Mouse (Mus musculus) ES-E14 (cell line): Measurements from ENCODE around the gene Gpr183. TPM values are rescaled to one million over a fixed set of nuclear protein-coding genes. Genes with fewer than 3 reads are reported as not detected.

Source experiments
- DNase-seq: peaks from one replicate; pipeline ENCODE4 v3.0.0-alpha.2; 2013; ENCODE audit warnings: low read depth, low spot score
- H3K27ac ChIP-seq: 2 replicates; pipeline ENCODE4 v1.5.1; 2012; ENCODE audit warnings: low read depth, mild to moderate bottlenecking, low read length, moderate library complexity, mixed read lengths; ENCODE audit not compliant: poor library complexity, insufficient read depth, severe bottlenecking
- H3K36me3 ChIP-seq: 2 replicates; pipeline ENCODE4 v1.6.1; 2012; ENCODE audit warnings: mild to moderate bottlenecking, low read length, moderate library complexity, mixed read lengths; ENCODE audit not compliant: control insufficient read depth, poor library complexity, insufficient read depth, severe bottlenecking
- H3K4me1 ChIP-seq, 2 experiments: fragments of 150-350 bp in 1 of 2; sonication (generic) in 1 of 2; 2 replicates each; pipeline ENCODE4 v1.6.1; 2012; ENCODE audit warnings: low read length in 2 of 2, mild to moderate bottlenecking in 1 of 2, mixed read lengths in 1 of 2; ENCODE audit not compliant: control insufficient read depth in 2 of 2, insufficient read depth in 2 of 2, poor library complexity in 1 of 2
- H3K4me3 ChIP-seq, 2 experiments: fragments of 150-350 bp in 1 of 2; sonication (generic) in 1 of 2; 2 replicates each; pipeline ENCODE4 v1.5.1; 2012; ENCODE audit warnings: low read length in 2 of 2, low read depth in 1 of 2, mild to moderate bottlenecking in 1 of 2, mixed read lengths in 1 of 2; ENCODE audit not compliant: insufficient read depth in 1 of 2, poor library complexity in 1 of 2, severe bottlenecking in 1 of 2
- H3K9ac ChIP-seq: 2 replicates; pipeline ENCODE4 v1.6.1; 2012; ENCODE audit warnings: low read depth, mild to moderate bottlenecking, low read length, mixed read lengths; ENCODE audit not compliant: poor library complexity, insufficient read depth, severe bottlenecking
- H3K9me3 ChIP-seq: fragments of 150-350 bp; sonication (generic); 2 replicates; pipeline ENCODE4 v1.6.1; 2012; ENCODE audit warnings: low read depth, mild to moderate bottlenecking, low read length; ENCODE audit not compliant: control insufficient read depth, insufficient read depth
- CHD2 ChIP-seq: IDR thresholded peaks from 2 replicates; pipeline ENCODE4 v1.6.1; 2014; ENCODE audit warnings: mild to moderate bottlenecking, low read depth, low read length, inconsistent platforms
- HCFC1 ChIP-seq: IDR thresholded peaks from 2 replicates; pipeline ENCODE4 v1.6.1; 2012; ENCODE audit warnings: low read length, inconsistent platforms, borderline replicate concordance; ENCODE audit not compliant: insufficient read depth
- MAFK ChIP-seq: IDR thresholded peaks from 2 replicates; pipeline ENCODE4 v1.6.1; 2014; ENCODE audit warnings: mild to moderate bottlenecking, low read depth, low read length, inconsistent platforms; ENCODE audit not compliant: insufficient read depth
- ZC3H11A ChIP-seq: IDR thresholded peaks from 2 replicates; pipeline ENCODE4 v1.6.1; 2012; ENCODE audit warnings: low read depth, mild to moderate bottlenecking, inconsistent platforms, low read length, borderline replicate concordance
- ZNF384 ChIP-seq: IDR thresholded peaks from 2 replicates; pipeline ENCODE4 v1.6.1; 2012; ENCODE audit warnings: low read depth, low read length, inconsistent platforms
- in situ Hi-C, 2 experiments: fragments of 600-800 bp; cut with MboI; formaldehyde crosslinking; loops; one replicate each; pipeline ENCODE4 v1.15.1; 2025; ENCODE audit warnings: low sequenced_read_pairs in 2 of 2, inconsistent platforms in 1 of 2; ENCODE audit not compliant: unreplicated experiment in 2 of 2
- total RNA-seq: library from RNA; depleted of rRNA; stranded (reverse); fragments of 300-350 nt; gene quantifications from 2 replicates; pipeline ENCODE4 v1.2.3, GENCODE M21; 2012

The Gpr183 gene
- total RNA-seq, 1 experiment, result 0.45 TPM

GRCm38 (mm10) chr14:121987287-121987686 lies 22.3 kb upstream of the Gpr183 start:
- no peak for DNase-seq
- H3K4me1 ChIP-seq, result no peaks in the 10 kb centered on the region
- TF ChIP-seq ZC3H11A (no peak), CHD2 (no peak), HCFC1 (no peak), ZNF384 (no peak), MAFK (no peak)
- H3K9me3 ChIP-seq, result no peaks in the 10 kb centered on the region
- in situ Hi-C loops, result no loop called here
- H3K9ac ChIP-seq, result no peak overlapping the region
- no peak overlapping the region for H3K4me3 ChIP-seq
- no peaks in the 10 kb centered on the region for H3K36me3 ChIP-seq
- no peak overlapping the region for H3K27ac ChIP-seq

GRCm38 (mm10) chr14:121986028-121986427 lies 21.0 kb upstream of the Gpr183 start:
- no peak overlapping the region for H3K9ac ChIP-seq
- in situ Hi-C loops, result no loop called here

DNA sequence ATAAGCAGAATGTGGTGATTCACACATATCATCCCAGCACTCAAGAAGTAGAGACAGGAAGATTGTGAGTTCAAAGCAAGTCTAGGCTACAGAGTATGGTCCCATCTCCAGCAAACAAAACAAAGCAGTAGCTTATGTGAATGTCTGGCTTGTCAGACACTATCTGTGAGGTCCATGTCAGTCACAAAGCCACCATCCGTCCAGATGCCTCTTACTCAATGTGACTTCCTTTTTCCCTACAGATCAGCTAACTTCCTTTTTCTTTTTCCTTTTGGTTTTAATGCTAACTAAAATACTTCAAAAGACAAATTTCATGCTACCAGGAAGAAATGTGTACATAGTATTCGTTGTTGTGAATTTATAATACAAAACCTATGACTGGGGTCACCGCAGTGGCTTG lies 20.5 kb upstream of the Gpr183 start:
- no peak overlapping the region for H3K4me3 ChIP-seq
- DNase-seq, result no peak
- no peaks in the 10 kb centered on the region for H3K4me1 ChIP-seq
- no peak overlapping the region for H3K27ac ChIP-seq
- no peak for TF ChIP-seq ZC3H11A
- TF ChIP-seq ZNF384, result no peak
- no peak for TF ChIP-seq HCFC1
- no peak for TF ChIP-seq MAFK
- TF ChIP-seq CHD2, result no peak
- in situ Hi-C loops, result no loop called here
- H3K9me3 ChIP-seq, result no peaks in the 10 kb centered on the region
- H3K9ac ChIP-seq, result no peak overlapping the region
- no peaks in the 10 kb centered on the region for H3K36me3 ChIP-seq

More at GRCm38 (mm10) chr14:121986028-121986427, 21.0 kb upstream of the Gpr183 start:
- Histone ChIP-seq H3K9me3 (no peaks in the 10 kb centered on the region), H3K4me3 (no peak overlapping the region), H3K27ac (no peak overlapping the region), H3K4me1 (no peaks in the 10 kb centered on the region), H3K36me3 (no peaks in the 10 kb centered on the region)
- DNase-seq, result no peak
- TF ChIP-seq ZC3H11A (no peak), MAFK (no peak), CHD2 (no peak), ZNF384 (no peak), HCFC1 (no peak)

- Histone ChIP-seq H3K4me3 (no peak overlapping the region), H3K9ac (no peak overlapping the region), H3K9me3 (no peaks in the 10 kb centered on the region), H3K36me3 (no peaks in the 10 kb centered on the region), H3K27ac (no peak overlapping the region), H3K4me1 (no peaks in the 10 kb centered on the region)
- TF ChIP-seq CHD2, result no peak
- no peak for TF ChIP-seq HCFC1
- TF ChIP-seq ZC3H11A, result no peak
- TF ChIP-seq ZNF384, result no peak
- TF ChIP-seq MAFK, result no peak
- no peak for DNase-seq
- in situ Hi-C loops, result no loop called here
These were observed 18.3 kb upstream of the Gpr183 start for GRCm38 (mm10) chr14:121983009-121983933.
